Mouse (Mus musculus) spleen, adult 2 months (tissue): ENCODE measurements around the gene Tox3.

Source experiments
- CTCF ChIP-seq: fragments of 200-500 bp; IDR thresholded peaks from 2 replicates; pipeline ENCODE4 v1.5.1; 2011; ENCODE audit warnings: mild to moderate bottlenecking, inconsistent platforms; ENCODE audit not compliant: insufficient read depth, insufficient read length, insufficient replicate concordance; ENCODE audit errors: extremely low read depth
- POLR2A ChIP-seq: fragments of 200-500 bp; IDR thresholded peaks from 2 replicates; pipeline ENCODE4 v1.6.1; 2011; ENCODE audit warnings: low read depth, low read length, inconsistent platforms

- TF ChIP-seq POLR2A (no peak), CTCF (no peak)
These were observed 4.8 kb upstream of the Tox3 start for GRCm38 (mm10) chr8:90352991-90353390.
